Mouse (Mus musculus) G1E (cell line): ENCODE data around the gene Atad3a.

Source experiments
- CTCF ChIP-seq: IDR thresholded peaks from 2 replicates; pipeline ENCODE4 v1.5.1; 2012; ENCODE audit warnings: low read depth, low read length, inconsistent platforms, mixed read lengths
- GATA2 ChIP-seq: IDR thresholded peaks from 2 replicates; pipeline ENCODE4 v1.6.1; 2012; ENCODE audit warnings: low read depth, low read length, inconsistent platforms, borderline replicate concordance

DNA sequence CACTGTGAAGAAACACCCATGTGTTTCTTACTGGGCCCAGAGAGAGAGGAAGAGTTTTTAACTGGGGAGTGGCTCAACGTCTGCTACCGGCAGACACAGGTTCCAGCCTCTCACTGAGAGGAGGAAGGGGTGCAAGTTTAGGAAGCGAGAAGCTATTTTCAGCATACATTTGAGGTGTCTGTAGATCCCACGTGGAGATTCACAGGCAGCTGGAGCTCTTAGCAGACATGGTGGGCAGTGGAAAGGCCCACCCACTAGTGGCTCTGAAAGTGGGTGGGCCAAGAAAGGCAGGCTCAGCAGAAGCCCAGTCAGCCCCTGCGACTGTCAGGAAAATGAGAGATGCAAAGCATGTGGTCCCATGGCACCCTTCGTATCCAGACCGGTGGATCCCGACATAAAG, 22.6 kb downstream of the Atad3a start:
- no peak for TF ChIP-seq GATA2
- TF ChIP-seq CTCF = no peak
